Mouse (Mus musculus) frontal cortex, postnatal 25 days (tissue): ENCODE results near the gene Luc7l3.
"Not testable (repeated sequence)": the region's sequence is repeated elsewhere in the genome, so short reads cannot be mapped to it uniquely, and the experiment has no call there.

Source experiments
- DNase-seq, 2 experiments: peaks; one replicate each; pipeline ENCODE4 v3.0.0; 2022; ENCODE audit warnings: low spot score in 2 of 2

Luc7l3 gene

GRCm38 (mm10) chr11:94294996-94295845, 26.6 kb downstream of the Luc7l3 start:
- no peak for DNase-seq

GRCm38 (mm10) chr11:94290062-94290740, 31.6 kb downstream of the Luc7l3 start:
- no peak for DNase-seq

GRCm38 (mm10) chr11:94287105-94287504, 34.7 kb downstream of the Luc7l3 start:
- DNase-seq: no peak

- DNase-seq: no peak
Observed at GRCm38 (mm10) chr11:94285886-94286574, 35.8 kb downstream of the Luc7l3 start.

GRCm38 (mm10) chr11:94283536-94284099, 38.2 kb downstream of the Luc7l3 start:
- no peak for DNase-seq

- no peak for DNase-seq
Observed at GRCm38 (mm10) chr11:94282291-94282690, 39.5 kb downstream of the Luc7l3 start.

- DNase-seq: no peak
Observed at GRCm38 (mm10) chr11:94281199-94282181, 40.3 kb downstream of the Luc7l3 start, which contains the start of gene Gm21885. Gene Gm21885, plus strand, starts transcription at chr11:94281873.

GRCm38 (mm10) chr11:94276869-94277337, 44.9 kb downstream of the Luc7l3 start:
- DNase-seq: peak; percentile 81 to 94

GRCm38 (mm10) chr11:94275686-94276085, 46.1 kb downstream of the Luc7l3 start:
- no peak for DNase-seq

GRCm38 (mm10) chr11:94275226-94275625, 46.6 kb downstream of the Luc7l3 start:
- no peak for DNase-seq

GRCm38 (mm10) chr11:94274206-94274867, 47.5 kb downstream of the Luc7l3 start:
- no peak for DNase-seq

- DNase-seq: no peak
Observed at GRCm38 (mm10) chr11:94272960-94273927, 48.5 kb downstream of the Luc7l3 start.

GRCm38 (mm10) chr11:94271015-94271414, 50.8 kb downstream of the Luc7l3 start:
- DNase-seq: no peak

GRCm38 (mm10) chr11:94269906-94270305, 51.9 kb downstream of the Luc7l3 start:
- no peak for DNase-seq

- DNase-seq: no peak
Observed at GRCm38 (mm10) chr11:94268761-94269160, 53.0 kb downstream of the Luc7l3 start.

GRCm38 (mm10) chr11:94266155-94266554, 55.6 kb downstream of the Luc7l3 start:
- DNase-seq: not testable (repeated sequence)

GRCm38 (mm10) chr11:94265134-94265785, 56.5 kb downstream of the Luc7l3 start:
- DNase-seq: no peak
